ENCODE assay signal across 9 mouse cellular contexts in genomic region chr11:105934816-105935215, GRCm38 (mm10). TPM values are rescaled to one million over a fixed set of nuclear protein-coding genes. Genes with fewer than 3 reads are reported as not detected.
A peak's percentile ranks its signal among the peaks of the same experiment; 100 is the strongest.
DNase-seq lines count a peak whose midpoint lies in the region; ATAC-seq lines count a peak whose summit lies in the region.
"Had no signal": no experiment of that assay in that cellular context is flagged by ENCODE, and none has a peak within 500 bp of the region (broad histone marks: within the 10 kb centered on the region; RNA-seq: fewer than 3 reads in every experiment).

No protein-coding gene starts in this region.

- H3K4me2 ChIP-seq in heart, embryonic 15.5 days, result no peak overlapping the region
- H3K4me2 ChIP-seq: liver, embryonic 13.5 days had no signal

- ATAC-seq in heart, embryonic 15.5 days (replicated peaks; ENCODE audit: insufficient number of reproducible peaks, insufficient read depth, low FRiP score, low read depth), result 0 out of 2 replicates have a peak, but pooled peaks have one; percentile 29
- ATAC-seq in granulocyte monocyte progenitor cell, adult 5-6 weeks (replicated peaks; ENCODE audit: poor library complexity, severe bottlenecking), result no peak

- 49% methylated on average over 6 of the region's 6 CpGs for WGBS in embryonic facial prominence, embryonic 10.5 days
- 54% methylated on average over 6 of the region's 6 CpGs for WGBS in heart, embryonic 15.5 days

- H3K4me1 ChIP-seq in embryonic facial prominence, embryonic 10.5 days, result peaks cover 18% of the 10 kb centered on the region
- 0 out of 2 replicates have a peak, but pooled peaks cover 2% of the 10 kb centered on the region for H3K4me1 ChIP-seq in heart, embryonic 15.5 days (replicated peaks)
- H3K4me1 ChIP-seq: liver, embryonic 13.5 days had no signal

- H3K9me3 ChIP-seq in embryonic facial prominence, embryonic 10.5 days, result no peaks in the 10 kb centered on the region
- H3K9me3 ChIP-seq in heart, embryonic 15.5 days (replicated peaks), result no peaks in the 10 kb centered on the region
- H3K9me3 ChIP-seq: liver, embryonic 13.5 days had no signal

- peak overlapping the region; percentile 26 for H3K27ac ChIP-seq in embryonic facial prominence, embryonic 10.5 days (replicated peaks)
- no peak overlapping the region for H3K27ac ChIP-seq in heart, embryonic 15.5 days
- H3K27ac ChIP-seq: liver, embryonic 13.5 days had no signal

- no peak overlapping the region for H3K4me3 ChIP-seq in embryonic facial prominence, embryonic 10.5 days
- H3K4me3 ChIP-seq in heart, embryonic 15.5 days, result no peak overlapping the region
- H3K4me3 ChIP-seq: liver, embryonic 13.5 days had no signal

- intact Hi-C loops in left cerebral cortex, postnatal 4 days (cut with DNase I), result no loop called here
- intact Hi-C loops in left cerebral cortex, postnatal 36 days (cut with DNase I), result no loop called here

- no peak overlapping the region for H3K9ac ChIP-seq in heart, embryonic 15.5 days
- H3K9ac ChIP-seq: liver, embryonic 13.5 days had no signal

- no peaks in the 10 kb centered on the region for H3K36me3 ChIP-seq in embryonic facial prominence, embryonic 10.5 days (replicated peaks)
- no peaks in the 10 kb centered on the region for H3K36me3 ChIP-seq in heart, embryonic 15.5 days
- H3K36me3 ChIP-seq: liver, embryonic 13.5 days had no signal

- DNase-seq in left cerebral cortex, postnatal 4 days, result peak; percentile 70
- no peak for DNase-seq in left cerebral cortex, postnatal 36 days (ENCODE audit: low spot score in 2 of 2)
- peak; percentile 41 for DNase-seq in embryonic facial prominence, embryonic 10.5 days (ENCODE audit: low spot score)
- DNase-seq in retina, embryonic 14.5 days (ENCODE audit: low spot score), result peak; percentile 55
- DNase-seq in yolk sac, embryonic 10.5 days (ENCODE audit: low spot score), result no peak
- DNase-seq: liver, embryonic 13.5 days had no signal

- peaks cover 11% of the 10 kb centered on the region; the same call in 1 of the 2 replicates for H3K27me3 ChIP-seq in embryonic facial prominence, embryonic 10.5 days (replicated peaks; ENCODE audit: low read depth, poor library complexity, severe bottlenecking)
- H3K27me3 ChIP-seq in heart, embryonic 15.5 days, result peaks cover 15% of the 10 kb centered on the region

RNA-seq across cellular contexts. Expression of gene Cyb561, which starts 18.3 kb away (rescaled TPM):
- 10 to 100 TPM; 36.6 to 38.9 TPM for total RNA-seq in left cerebral cortex, postnatal 4 days (2021)
- 10 to 100 TPM; 81.8 to 88.9 TPM for total RNA-seq in left cerebral cortex, postnatal 36 days (2021)
- polyA plus RNA-seq in embryonic facial prominence, embryonic 10.5 days (2016; fragmentation: Nextera tagmentation; extraction: Ambion mirVana), result 13.2 and 14.0 TPM in 2 replicates
- polyA plus RNA-seq in heart, embryonic 15.5 days (2015; fragmentation: Nextera tagmentation; extraction: Ambion mirVana), result 6.2 and 16.8 TPM in 2 replicates
- 0.56 and 1.6 TPM in 2 replicates for total RNA-seq in granulocyte monocyte progenitor cell, adult 5-6 weeks (2014; fragmentation: Nextera tagmentation)
- 0.69 and 0.82 TPM in 2 replicates for total RNA-seq in granulocyte monocyte progenitor cell, adult 5-6 weeks (2017)

RNA-seq across cellular contexts. Expression of gene Ace, which starts 32.9 kb away (rescaled TPM):
- total RNA-seq in left cerebral cortex, postnatal 4 days (2021), result 1 to 10 TPM; 8.1 to 9.8 TPM
- total RNA-seq in left cerebral cortex, postnatal 36 days (2021), result 10 to 100 TPM in 1 of 2 experiments, 1 to 10 TPM in 1; 9.2 to 11.5 TPM
- 0.45 and 0.50 TPM in 2 replicates for polyA plus RNA-seq in embryonic facial prominence, embryonic 10.5 days (2016; fragmentation: Nextera tagmentation; extraction: Ambion mirVana)
- 3.3 and 3.9 TPM in 2 replicates for polyA plus RNA-seq in heart, embryonic 15.5 days (2015; fragmentation: Nextera tagmentation; extraction: Ambion mirVana)
- not detected in 2 replicates for total RNA-seq in granulocyte monocyte progenitor cell, adult 5-6 weeks (2014; fragmentation: Nextera tagmentation)
- not detected in 2 replicates for total RNA-seq in granulocyte monocyte progenitor cell, adult 5-6 weeks (2017)

RNA-seq across cellular contexts. Expression of gene Ace3, which starts 59.7 kb away (rescaled TPM):
- not detected for total RNA-seq in left cerebral cortex, postnatal 4 days (2021)
- not detected for total RNA-seq in left cerebral cortex, postnatal 36 days (2021)
- not detected in 2 replicates for polyA plus RNA-seq in embryonic facial prominence, embryonic 10.5 days (2016; fragmentation: Nextera tagmentation; extraction: Ambion mirVana)
- polyA plus RNA-seq in heart, embryonic 15.5 days (2015; fragmentation: Nextera tagmentation; extraction: Ambion mirVana), result not detected in 2 replicates
- not detected in 2 replicates for total RNA-seq in granulocyte monocyte progenitor cell, adult 5-6 weeks (2014; fragmentation: Nextera tagmentation)
- not detected in 2 replicates for total RNA-seq in granulocyte monocyte progenitor cell, adult 5-6 weeks (2017)
- total RNA-seq: layer of hippocampus, adult 18-20 months had no signal
- polyA plus RNA-seq: liver, embryonic 13.5 days had no signal

Comparison
In these comparisons a context has a peak if more than half of its experiments do, and no peak if none do; other contexts are left out.
1. DNase-seq: peak in left cerebral cortex, postnatal 4 days (single experiment), embryonic facial prominence, embryonic 10.5 days (single experiment) and retina, embryonic 14.5 days (single experiment); none in left cerebral cortex, postnatal 36 days (0 of 2) and yolk sac, embryonic 10.5 days (single experiment).
2. RNA of gene Cyb561, which starts 18.3 kb away (total RNA-seq): 81.8 to 88.9 TPM in left cerebral cortex, postnatal 36 days and 36.6 to 38.9 TPM in left cerebral cortex, postnatal 4 days; 0.56 to 1.6 TPM in granulocyte monocyte progenitor cell, adult 5-6 weeks; every median in the first group is over 10 times any median in the second.
3. RNA of gene Ace, which starts 32.9 kb away (total RNA-seq): 9.2 to 11.5 TPM in left cerebral cortex, postnatal 36 days and 8.1 to 9.8 TPM in left cerebral cortex, postnatal 4 days; not detected in granulocyte monocyte progenitor cell, adult 5-6 weeks; every median in the first group is over 4 times any median in the second.